Mouse (Mus musculus) liver, adult 2 months (tissue): ENCODE results near the gene Lpp. TPM values are rescaled to one million over a fixed set of nuclear protein-coding genes. Genes with fewer than 3 reads are reported as not detected.

Experiments used
- DNase-seq: peaks from one replicate; pipeline ENCODE4 v3.0.0-alpha.2; 2011; ENCODE audit warnings: low read depth, low spot score; ENCODE audit errors: extremely low read depth
- H3K27ac ChIP-seq: fragments of 200-500 bp; replicated peaks from 2 replicates; pipeline ENCODE4 v1.5.1; 2012; ENCODE audit warnings: low read depth, mild to moderate bottlenecking, control low read depth, inconsistent platforms, low read length; ENCODE audit not compliant: insufficient read depth
- H3K27me3 ChIP-seq: fragments of 200-500 bp; 2 replicates; pipeline ENCODE4 v1.6.1; 2012; ENCODE audit warnings: mild to moderate bottlenecking, moderate library complexity, low read length, inconsistent platforms; ENCODE audit not compliant: control insufficient read depth, insufficient read depth
- H3K36me3 ChIP-seq: fragments of 200-500 bp; 2 replicates; pipeline ENCODE4 v1.6.1; 2012; ENCODE audit warnings: low read length, inconsistent platforms; ENCODE audit not compliant: control insufficient read depth, insufficient read depth
- H3K4me1 ChIP-seq: fragments of 200-500 bp; 2 replicates; pipeline ENCODE4 v1.6.1; 2011; ENCODE audit warnings: low read length; ENCODE audit not compliant: control insufficient read depth, insufficient read depth
- H3K4me3 ChIP-seq: fragments of 200-500 bp; 2 replicates; pipeline ENCODE4 v1.5.1; 2011; ENCODE audit warnings: low read depth, mild to moderate bottlenecking, control low read depth, low read length, moderate library complexity; ENCODE audit not compliant: insufficient read depth
- H3K79me2 ChIP-seq: fragments of 200-500 bp; 2 replicates; pipeline ENCODE4 v1.6.1; 2012; ENCODE audit warnings: inconsistent platforms, mild to moderate bottlenecking, low read length, moderate library complexity; ENCODE audit not compliant: control insufficient read depth, insufficient read depth
- H3K9ac ChIP-seq: fragments of 200-500 bp; 2 replicates; pipeline ENCODE4 v1.6.1; 2012; ENCODE audit warnings: low read depth, mild to moderate bottlenecking, control low read depth, inconsistent platforms, low read length
- CTCF ChIP-seq: fragments of 200-500 bp; IDR thresholded peaks from 2 replicates; pipeline ENCODE4 v1.5.1; 2011; ENCODE audit warnings: low read depth, low read length, control low read depth
- POLR2A ChIP-seq: fragments of 200-500 bp; IDR thresholded peaks from 2 replicates; pipeline ENCODE4 v1.6.1; 2011; ENCODE audit warnings: low read length, control low read depth; ENCODE audit not compliant: insufficient read depth; ENCODE audit errors: extremely low read depth
- WGBS: fragments of 180-500 bp; shearing (Covaris S2); methylation state at CpG from one replicate; pipeline ENCODE4 v1.1.7; 2018; 5-methylcytosine and 5-hydroxymethylcytosine counted together
- polyA plus RNA-seq: library from polyadenylated mRNA; depleted of rRNA; stranded (reverse); fragments of >200 nt; gene quantifications from 2 replicates; pipeline ENCODE4 v1.2.3, GENCODE M21; 2012
- total RNA-seq: library from RNA; depleted of rRNA; stranded (reverse); fragments of >200 nt; gene quantifications from 2 replicates; pipeline ENCODE4 v1.2.3, GENCODE M21; 2014

Gene Lpp
- total and polyA plus RNA-seq, 2 experiments = 7.5 to 23.0 TPM

GRCm38 (mm10) chr16:24390596-24390995, 2.7 kb upstream of the Lpp start:
- H3K79me2 ChIP-seq = peaks cover 6% of the 10 kb centered on the region; the same call in 1 of the 2 replicates
- no peak overlapping the region for H3K4me3 ChIP-seq
- no peak overlapping the region for H3K27ac ChIP-seq
- WGBS = 96% methylated on average over 5 of the region's 5 CpGs
- no peaks in the 10 kb centered on the region for H3K27me3 ChIP-seq
- no peak overlapping the region for H3K9ac ChIP-seq
- TF ChIP-seq POLR2A (no peak), CTCF (no peak)
- DNase-seq = no peak
- no peaks in the 10 kb centered on the region for H3K36me3 ChIP-seq
- peaks cover 7% of the 10 kb centered on the region; the same call in 1 of the 2 replicates for H3K4me1 ChIP-seq

- 86% methylated on average over 3 of the region's 3 CpGs for WGBS
- H3K27ac ChIP-seq = no peak overlapping the region
- no peak overlapping the region for H3K4me3 ChIP-seq
- peaks cover 6% of the 10 kb centered on the region; the same call in 1 of the 2 replicates for H3K79me2 ChIP-seq
- no peaks in the 10 kb centered on the region for H3K36me3 ChIP-seq
- H3K9ac ChIP-seq = no peak overlapping the region
- no peak for TF ChIP-seq POLR2A
- TF ChIP-seq CTCF = no peak
- DNase-seq = no peak
- no peaks in the 10 kb centered on the region for H3K27me3 ChIP-seq
- peaks cover 7% of the 10 kb centered on the region; the same call in 1 of the 2 replicates for H3K4me1 ChIP-seq
Measured at GRCm38 (mm10) chr16:24391111-24391510, 2.2 kb upstream of the Lpp start.

GRCm38 (mm10) chr16:24391901-24392300, 1.4 kb upstream of the Lpp start:
- Histone ChIP-seq H3K27me3 (no peaks in the 10 kb centered on the region), H3K27ac (peak overlapping the region; percentile 99), H3K4me1 (peaks cover 7% of the 10 kb centered on the region; the same call in 1 of the 2 replicates), H3K36me3 (no peaks in the 10 kb centered on the region), H3K79me2 (peaks cover 12% of the 10 kb centered on the region; the same call in 1 of the 2 replicates), H3K9ac (peak overlapping the region; percentile 49), H3K4me3 (peak overlapping the region; percentile 79)
- WGBS = 29% methylated on average over 7 of the region's 7 CpGs
- peak; percentile 85 for DNase-seq
- TF ChIP-seq POLR2A (0 out of 2 replicates have a peak, but pooled peaks have one; percentile 19), CTCF (no peak)

GRCm38 (mm10) chr16:24393556-24394210, 376 bp downstream of the Lpp start:
- no peak for TF ChIP-seq CTCF
- 0 out of 2 replicates have a peak, but pooled peaks have one; percentile 30 for TF ChIP-seq POLR2A
- no peaks in the 10 kb centered on the region for H3K36me3 ChIP-seq
- peak overlapping the region; percentile 99 for H3K27ac ChIP-seq
- WGBS = 0% methylated on average over 62 of the region's 76 CpGs
- peaks cover 17% of the 10 kb centered on the region; the same call in 1 of the 2 replicates for H3K79me2 ChIP-seq
- H3K9ac ChIP-seq = peak overlapping the region; percentile 94
- peak; percentile 46 for DNase-seq
- peaks cover 15% of the 10 kb centered on the region for H3K4me1 ChIP-seq
- H3K4me3 ChIP-seq = peak overlapping the region; percentile 79
- H3K27me3 ChIP-seq = no peaks in the 10 kb centered on the region

GRCm38 (mm10) chr16:24394211-24394991, 1.1 kb downstream of the Lpp start:
- 4% methylated on average over 18 of the region's 18 CpGs for WGBS

More at GRCm38 (mm10) chr16:24394211-24394991, 1.1 kb downstream of the Lpp start:
- H3K4me3 ChIP-seq = peak overlapping the region; percentile 79
- H3K9ac ChIP-seq = peak overlapping the region; percentile 94
- H3K27me3 ChIP-seq = no peaks in the 10 kb centered on the region
- no peaks in the 10 kb centered on the region for H3K36me3 ChIP-seq
- peaks cover 17% of the 10 kb centered on the region; the same call in 1 of the 2 replicates for H3K79me2 ChIP-seq
- H3K27ac ChIP-seq = peak overlapping the region; percentile 99
- peaks cover 18% of the 10 kb centered on the region for H3K4me1 ChIP-seq
- DNase-seq = peak; percentile 80
- 0 out of 2 replicates have a peak, but pooled peaks have one; percentile 4 for TF ChIP-seq POLR2A
- no peak for TF ChIP-seq CTCF
